Mouse (Mus musculus): Measurements from ENCODE around the gene Eea1. TPM values are rescaled to one million over a fixed set of nuclear protein-coding genes. Genes with fewer than 3 reads are reported as not detected.

The Eea1 gene
- polyA plus RNA-seq, 1 experiment: 3.6 TPM

GRCm38 (mm10) chr10:96093890-96094531 is 153.6 kb downstream of the Eea1 start:
- no peak overlapping the region for H3K4me3 ChIP-seq (ENCODE audit: insufficient read depth, poor library complexity, severe bottlenecking)
- H3K36me3 ChIP-seq (ENCODE audit: control insufficient read depth, insufficient read depth): no peaks in the 10 kb centered on the region
- H3K79me3 ChIP-seq (ENCODE audit: low read depth): no peaks in the 10 kb centered on the region
- H3ac ChIP-seq (ENCODE audit: control insufficient read depth, insufficient read length, low read depth): no peak overlapping the region
- no peaks in the 10 kb centered on the region for H3K79me2 ChIP-seq (ENCODE audit: control insufficient read depth, insufficient read depth)
- TF ChIP-seq MYOG (IDR thresholded peaks at IDR 0.05; ENCODE audit: control insufficient read depth, extremely low read depth, insufficient read length): no peak
- TF ChIP-seq MAX (IDR thresholded peaks at IDR 0.05): no peak
- no peak for TF ChIP-seq FOSL1 (IDR thresholded peaks at IDR 0.05; ENCODE audit: insufficient read depth, low read length, poor library complexity, severe bottlenecking)
- TF ChIP-seq CTCF (IDR thresholded peaks at IDR 0.05; ENCODE audit: control insufficient read depth, insufficient read depth, insufficient read length): no peak
- TF ChIP-seq CEBPB (IDR thresholded peaks at IDR 0.05; ENCODE audit: low read depth): no peak
- TF ChIP-seq USF1 (IDR thresholded peaks at IDR 0.05; ENCODE audit: low read depth): no peak
- TF ChIP-seq MYOD1 (IDR thresholded peaks at IDR 0.05; ENCODE audit: control insufficient read depth, insufficient read length, low read depth): no peak
- no peaks in the 10 kb centered on the region for H3K27me3 ChIP-seq (ENCODE audit: control insufficient read depth, insufficient read depth, insufficient read length)

DNA sequence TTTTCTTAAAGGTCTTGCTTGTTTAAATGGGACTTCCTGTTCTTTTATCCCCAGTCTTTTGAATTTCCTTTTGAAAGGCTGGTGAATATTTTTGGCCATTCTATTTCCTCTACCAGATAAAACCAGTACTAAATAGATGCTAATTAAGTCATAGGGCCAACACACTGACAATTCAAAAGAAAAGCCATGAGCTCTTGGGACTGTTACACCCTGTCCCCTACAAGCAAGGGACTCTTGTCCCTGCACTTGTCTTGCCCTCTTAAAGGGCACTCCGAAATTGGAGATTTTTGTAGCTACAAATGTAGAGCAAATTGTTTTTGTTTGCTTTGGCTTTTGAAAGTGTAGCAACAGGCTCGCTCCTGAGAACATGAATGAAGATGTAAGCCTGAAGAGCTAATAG is 154.1 kb downstream of the Eea1 start:
- Histone ChIP-seq H3K36me3 (ENCODE audit: control insufficient read depth, insufficient read depth) (no peaks in the 10 kb centered on the region), H3K27me3 (ENCODE audit: control insufficient read depth, insufficient read depth, insufficient read length) (no peaks in the 10 kb centered on the region), H3K79me3 (ENCODE audit: low read depth) (no peaks in the 10 kb centered on the region), H3K4me3 (ENCODE audit: insufficient read depth, poor library complexity, severe bottlenecking) (no peak overlapping the region), H3K79me2 (ENCODE audit: control insufficient read depth, insufficient read depth) (no peaks in the 10 kb centered on the region), H3ac (ENCODE audit: control insufficient read depth, insufficient read length, low read depth) (no peak overlapping the region)
- no peak for TF ChIP-seq MYOD1 (IDR thresholded peaks at IDR 0.05; ENCODE audit: control insufficient read depth, insufficient read length, low read depth)
- no peak for TF ChIP-seq MYOG (IDR thresholded peaks at IDR 0.05; ENCODE audit: control insufficient read depth, extremely low read depth, insufficient read length)
- no peak for TF ChIP-seq CEBPB (IDR thresholded peaks at IDR 0.05; ENCODE audit: low read depth)
- no peak for TF ChIP-seq FOSL1 (IDR thresholded peaks at IDR 0.05; ENCODE audit: insufficient read depth, low read length, poor library complexity, severe bottlenecking)
- TF ChIP-seq USF1 (IDR thresholded peaks at IDR 0.05; ENCODE audit: low read depth): no peak
- no peak for TF ChIP-seq CTCF (IDR thresholded peaks at IDR 0.05; ENCODE audit: control insufficient read depth, insufficient read depth, insufficient read length)
- no peak for TF ChIP-seq MAX (IDR thresholded peaks at IDR 0.05)

Other genes starting within 250 kb of the Eea1 start
- gene Gm33543, start 97.7 kb upstream of the Eea1 start, polyA plus RNA-seq (2012; fragmentation: generic; extraction: Trizol): not detected
- not detected for gene Gm5426, start 196.0 kb downstream of the Eea1 start, polyA plus RNA-seq (2012; fragmentation: generic; extraction: Trizol)

Measured in C2C12 (cell line).